Mouse (Mus musculus) MEL (cell line): ENCODE measurements around the gene Otulinl. TPM values are rescaled to one million over a fixed set of nuclear protein-coding genes. Genes with fewer than 3 reads are reported as not detected.

ENCODE experiments used
- DNase-seq: peaks from one replicate; pipeline ENCODE4 v3.0.0; 2011; ENCODE audit warnings: low read depth, low spot score
- H3K27ac ChIP-seq: 2 replicates; pipeline ENCODE4 v1.5.1; 2012; ENCODE audit warnings: low read depth, mild to moderate bottlenecking, control low read depth, low read length, moderate library complexity; ENCODE audit not compliant: control insufficient read depth
- H3K27me3 ChIP-seq, 2 experiments: fragments of 150-350 bp in 1 of 2; sonication (generic) in 1 of 2; 2 replicates each; pipeline ENCODE4 v1.6.1; 2012; ENCODE audit warnings: low read length in 2 of 2, mild to moderate bottlenecking in 2 of 2, improper control_type of control experiment in 1 of 2, moderate library complexity in 1 of 2; ENCODE audit not compliant: insufficient read depth in 2 of 2, control insufficient read depth in 1 of 2
- H3K36me3 ChIP-seq, 2 experiments: 2 replicates each; pipeline ENCODE4 v1.6.1; 2012 to 2014; ENCODE audit warnings: low read length in 2 of 2, improper control_type of control experiment in 1 of 2, inconsistent platforms in 1 of 2, mild to moderate bottlenecking in 1 of 2; ENCODE audit not compliant: insufficient read depth in 2 of 2, control insufficient read depth in 1 of 2
- H3K4me1 ChIP-seq, 2 experiments: fragments of 150-350 bp in 1 of 2; sonication (generic) in 1 of 2; 2 replicates each; pipeline ENCODE4 v1.6.1; 2012; ENCODE audit warnings: low read length in 2 of 2, improper control_type of control experiment in 1 of 2, mild to moderate bottlenecking in 1 of 2; ENCODE audit not compliant: insufficient read depth in 2 of 2, control insufficient read depth in 1 of 2
- H3K4me3 ChIP-seq, 2 experiments: fragments of 150-350 bp in 1 of 2; sonication (generic) in 1 of 2; 2 replicates each; pipeline ENCODE4 v1.5.1; 2012; ENCODE audit warnings: low read depth in 2 of 2, low read length in 2 of 2, mild to moderate bottlenecking in 2 of 2, moderate library complexity in 2 of 2, control low read depth in 1 of 2, improper control_type of control experiment in 1 of 2; ENCODE audit not compliant: control insufficient read depth in 1 of 2, insufficient read depth in 1 of 2
- H3K79me2 ChIP-seq: 2 replicates; pipeline ENCODE4 v1.6.1; 2012; ENCODE audit warnings: mild to moderate bottlenecking, low read length, moderate library complexity; ENCODE audit not compliant: control insufficient read depth, poor library complexity, insufficient read depth
- H3K9ac ChIP-seq: 2 replicates; pipeline ENCODE4 v1.6.1; 2012; ENCODE audit warnings: low read depth, mild to moderate bottlenecking, control low read depth, low read length, moderate library complexity; ENCODE audit not compliant: control insufficient read depth, poor library complexity, severe bottlenecking
- H3K9me3 ChIP-seq: fragments of 150-350 bp; sonication (generic); replicated peaks from 2 replicates; pipeline ENCODE4 v1.6.1; 2012; ENCODE audit warnings: mild to moderate bottlenecking, low read length, improper control_type of control experiment, moderate library complexity; ENCODE audit not compliant: insufficient read depth
- BHLHE40 ChIP-seq: IDR thresholded peaks from 2 replicates; pipeline ENCODE4 v1.6.1; 2012; ENCODE audit warnings: low read depth, mild to moderate bottlenecking, inconsistent platforms, low read length, improper control_type of control experiment, borderline replicate concordance
- CTCF ChIP-seq, 3 experiments: IDR thresholded peaks in 2 of 3; conservative IDR thresholded peaks in 1 of 3; 2 replicates each; pipeline ENCODE4 v1.5.1; 2011 to 2012; ENCODE audit warnings: low read length in 3 of 3, low read depth in 2 of 3, mild to moderate bottlenecking in 2 of 3, improper control_type of control experiment in 1 of 3, inconsistent platforms in 1 of 3, mixed read lengths in 1 of 3, moderate library complexity in 1 of 3; ENCODE audit not compliant: control insufficient read depth in 1 of 3, insufficient read depth in 1 of 3, poor library complexity in 1 of 3, severe bottlenecking in 1 of 3
- EP300 ChIP-seq, 2 experiments: IDR thresholded peaks; 2 replicates each; pipeline ENCODE4 v1.6.1; 2011; ENCODE audit warnings: improper control_type of control experiment in 2 of 2, low read length in 2 of 2, low read depth in 1 of 2, mild to moderate bottlenecking in 1 of 2
- GABPA ChIP-seq: IDR thresholded peaks from 2 replicates; pipeline ENCODE4 v1.6.1; 2012; ENCODE audit warnings: low read depth, mild to moderate bottlenecking, inconsistent platforms, low read length, improper control_type of control experiment, moderate library complexity
- MAX ChIP-seq: IDR thresholded peaks from 2 replicates; pipeline ENCODE4 v1.6.1; 2011; ENCODE audit warnings: low read length, improper control_type of control experiment
- NELFE ChIP-seq: IDR thresholded peaks from 2 replicates; pipeline ENCODE4 v1.6.1; 2011; ENCODE audit warnings: low read depth, low read length, improper control_type of control experiment
- NRF1 ChIP-seq: IDR thresholded peaks from 2 replicates; pipeline ENCODE4 v1.6.1; 2014; ENCODE audit warnings: low read depth, mild to moderate bottlenecking, inconsistent platforms, low read length, improper control_type of control experiment, moderate library complexity; ENCODE audit not compliant: poor library complexity, insufficient read depth, severe bottlenecking
- POLR2AphosphoS2 ChIP-seq: IDR thresholded peaks from 2 replicates; pipeline ENCODE4 v1.6.1; 2011; ENCODE audit warnings: low read length, improper control_type of control experiment
- POLR2AphosphoS5 ChIP-seq: IDR thresholded peaks from 2 replicates; pipeline ENCODE4 v1.6.1; 2012; ENCODE audit warnings: low read depth, borderline replicate concordance, mild to moderate bottlenecking, inconsistent platforms, low read length, moderate library complexity, mixed read lengths
- RAD21 ChIP-seq: IDR thresholded peaks from 2 replicates; pipeline ENCODE4 v1.6.1; 2011; ENCODE audit warnings: mild to moderate bottlenecking, low read depth, low read length, improper control_type of control experiment
- RCOR1 ChIP-seq: IDR thresholded peaks from 2 replicates; pipeline ENCODE4 v1.6.1; 2012; ENCODE audit warnings: low read depth, mild to moderate bottlenecking, inconsistent platforms, low read length, improper control_type of control experiment
- TCF12 ChIP-seq: IDR thresholded peaks from 2 replicates; pipeline ENCODE4 v1.6.1; 2014; ENCODE audit warnings: low read depth, mild to moderate bottlenecking, inconsistent platforms, low read length, improper control_type of control experiment, moderate library complexity
- UBTF ChIP-seq: IDR thresholded peaks from 2 replicates; pipeline ENCODE4 v1.6.1; 2012; ENCODE audit warnings: low read depth, mild to moderate bottlenecking, inconsistent platforms, low read length, improper control_type of control experiment, moderate library complexity, borderline replicate concordance; ENCODE audit not compliant: insufficient read depth
- USF1 ChIP-seq: IDR thresholded peaks from 2 replicates; pipeline ENCODE4 v1.6.1; 2014; ENCODE audit warnings: low read depth, mild to moderate bottlenecking, inconsistent platforms, low read length, improper control_type of control experiment, moderate library complexity
- USF2 ChIP-seq, 2 experiments: IDR thresholded peaks; 2 replicates each; pipeline ENCODE4 v1.6.1; 2011 to 2012; ENCODE audit warnings: improper control_type of control experiment in 2 of 2, low read length in 2 of 2, borderline replicate concordance in 1 of 2, inconsistent platforms in 1 of 2, low read depth in 1 of 2, mild to moderate bottlenecking in 1 of 2; ENCODE audit not compliant: insufficient read depth in 1 of 2
- ZC3H11A ChIP-seq: IDR thresholded peaks from 2 replicates; pipeline ENCODE4 v1.6.1; 2012; ENCODE audit warnings: low read depth, mild to moderate bottlenecking, inconsistent platforms, low read length, improper control_type of control experiment
- ZKSCAN1 ChIP-seq: IDR thresholded peaks from 2 replicates; pipeline ENCODE4 v1.6.1; 2012; ENCODE audit warnings: low read depth, mild to moderate bottlenecking, inconsistent platforms, low read length, improper control_type of control experiment, moderate library complexity
- polyA plus RNA-seq, 2 experiments: library from polyadenylated mRNA; stranded (reverse) in 1 of 2; unstranded in 1 of 2; fragments of >175 nt in 1 of 2; fragments of >200 nt in 1 of 2; gene quantifications; 2 replicates each; pipeline versions ENCODE4 v1.2.1 to v1.2.4; 2012; ENCODE audit warnings: low replicate concordance in 2 of 2, low read depth in 1 of 2; ENCODE audit not compliant: insufficient read length in 2 of 2, insufficient read depth in 1 of 2, missing spikeins in 1 of 2
- total RNA-seq: library from RNA; depleted of rRNA; stranded (reverse); fragments of 300-350 nt; gene quantifications from 2 replicates; pipeline ENCODE4 v1.2.3, GENCODE M21; 2012

The Otulinl gene
- total and polyA plus RNA-seq, 3 experiments = 0.14 to 0.50 TPM; not detected in 1

GRCm38 (mm10) chr15:27612533-27613221 lies 68.7 kb downstream of the Otulinl start (continued):
- TF ChIP-seq RAD21 (peak; percentile 67), USF1 (no peak), NRF1 (no peak), NELFE (no peak), ZKSCAN1 (no peak), MAX (peak; percentile 22; the same call in 1 of the 2 replicates), UBTF (no peak), GABPA (no peak), USF2 (IDR thresholded peaks at IDR 0.05; ENCODE audit: borderline replicate concordance in 1 of 2, insufficient read depth in 1 of 2, low read depth in 1 of 2, low read length in 2 of 2) (no peak), POLR2AphosphoS5 (0 out of 2 replicates have a peak, but pooled peaks have one; percentile 7), TCF12 (no peak), POLR2AphosphoS2 (no peak), ZC3H11A (peak; percentile 73), BHLHE40 (no peak), RCOR1 (no peak), EP300 (IDR thresholded peaks at IDR 0.05; ENCODE audit: low read depth in 1 of 2, low read length in 2 of 2) (no peak)

DNA sequence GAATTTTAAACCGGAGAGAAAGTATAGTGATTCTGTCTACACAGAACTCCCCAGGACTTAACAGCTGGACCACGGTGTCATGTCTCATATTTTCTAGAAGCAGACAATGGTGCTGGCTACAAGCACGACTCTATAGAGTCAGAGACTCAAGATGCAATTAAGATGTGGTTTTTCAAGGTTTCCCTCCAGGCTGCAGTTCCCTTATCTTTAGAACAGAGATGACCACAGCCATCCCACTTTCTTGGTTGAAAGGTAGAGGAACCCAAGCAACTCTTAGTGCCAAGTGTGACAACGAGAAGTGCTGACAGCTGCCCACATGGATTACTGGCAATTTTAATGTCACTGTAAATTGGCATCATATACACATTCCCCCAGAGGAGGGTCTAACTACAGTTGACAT lies 71.8 kb downstream of the Otulinl start:
- peaks cover 4 to 30% of the 10 kb centered on the region in 2 experiments for H3K36me3 ChIP-seq
- no peak overlapping the region for H3K9ac ChIP-seq
- TF ChIP-seq ZC3H11A (no peak), EP300 (IDR thresholded peaks at IDR 0.05; ENCODE audit: low read depth in 1 of 2, low read length in 2 of 2) (0 out of 4 replicates have a peak, but pooled peaks of 1 of the 2 experiments have one; percentile 10), CTCF (IDR thresholded peaks at IDR 0.05 in 2 of 3, conservative IDR thresholded peaks at IDR 0.05 in 1 of 3; ENCODE audit: control insufficient read depth in 1 of 3, insufficient read depth in 1 of 3, low read depth in 2 of 3, low read length in 3 of 3, poor library complexity in 1 of 3, severe bottlenecking in 1 of 3) (no peak)
- H3K27me3 ChIP-seq = no peaks in the 10 kb centered on the region
- DNase-seq = peak; percentile 49
- H3K79me2 ChIP-seq = 0 out of 2 replicates have a peak, but pooled peaks cover 2% of the 10 kb centered on the region
- H3K4me1 ChIP-seq = no peaks in the 10 kb centered on the region
- no peak overlapping the region for H3K4me3 ChIP-seq
- no peaks in the 10 kb centered on the region for H3K9me3 ChIP-seq
- H3K27ac ChIP-seq = no peak overlapping the region
